Mouse (Mus musculus): ENCODE data around the gene Parl. TPM values are rescaled to one million over a fixed set of nuclear protein-coding genes. Genes with fewer than 3 reads are reported as not detected.

Gene Parl
- polyA plus RNA-seq, 1 experiment = 46.3 TPM

GRCm38 (mm10) chr16:20240468-20241414, 61.4 kb downstream of the Parl start, which contains the start of gene Map6d1:
Gene Map6d1 (minus strand): TSS chr16:20241358.
- Histone ChIP-seq H3K4me3 (ENCODE audit: control insufficient read depth, insufficient read depth, low read length) (peak within 1 kb of the TSS; percentile 55), H3K4me1 (replicated peaks; ENCODE audit: control insufficient read depth, insufficient read depth, low read length) (peaks cover 5% of the 10 kb centered on the region), H3K36me3 (ENCODE audit: control insufficient read depth, insufficient read depth, low read length) (no peaks in the 10 kb centered on the region), H3K27me3 (ENCODE audit: control insufficient read depth, insufficient read depth, low read length) (no peaks in the 10 kb centered on the region; the same call in 1 of the 2 replicates), H3K27ac (ENCODE audit: control insufficient read depth, insufficient read depth, low read length) (no peak within 1 kb of the TSS)
- 2% methylated on average over 90 of the region's 90 CpGs for WGBS
- no peak for TF ChIP-seq POLR2A (IDR thresholded peaks at IDR 0.05; ENCODE audit: control insufficient read depth, extremely low read depth, insufficient read depth, low read length, poor library complexity)
- TF ChIP-seq CTCF (IDR thresholded peaks at IDR 0.05; ENCODE audit: borderline replicate concordance, control insufficient read depth, extremely low read depth, insufficient read depth, low read length, poor library complexity) = no peak
- peak; percentile 3 for DNase-seq

GRCm38 (mm10) chr16:20238646-20239045, 63.5 kb downstream of the Parl start:
- no peak overlapping the region for H3K4me3 ChIP-seq (ENCODE audit: control insufficient read depth, insufficient read depth, low read length)
- DNase-seq = no peak
- no peaks in the 10 kb centered on the region; the same call in 1 of the 2 replicates for H3K27me3 ChIP-seq (ENCODE audit: control insufficient read depth, insufficient read depth, low read length)
- H3K36me3 ChIP-seq (ENCODE audit: control insufficient read depth, insufficient read depth, low read length) = no peaks in the 10 kb centered on the region
- TF ChIP-seq POLR2A (IDR thresholded peaks at IDR 0.05; ENCODE audit: control insufficient read depth, extremely low read depth, insufficient read depth, low read length, poor library complexity) (no peak), CTCF (IDR thresholded peaks at IDR 0.05; ENCODE audit: borderline replicate concordance, control insufficient read depth, extremely low read depth, insufficient read depth, low read length, poor library complexity) (no peak)
- H3K4me1 ChIP-seq (replicated peaks; ENCODE audit: control insufficient read depth, insufficient read depth, low read length) = peaks cover 5% of the 10 kb centered on the region
- H3K27ac ChIP-seq (ENCODE audit: control insufficient read depth, insufficient read depth, low read length) = no peak overlapping the region
- WGBS = 95% methylated on average over 4 of the region's 4 CpGs

- WGBS = 92% methylated on average over 4 of the region's 4 CpGs
- no peaks in the 10 kb centered on the region for H3K36me3 ChIP-seq (ENCODE audit: control insufficient read depth, insufficient read depth, low read length)
- no peak overlapping the region for H3K27ac ChIP-seq (ENCODE audit: control insufficient read depth, insufficient read depth, low read length)
- no peaks in the 10 kb centered on the region; the same call in 1 of the 2 replicates for H3K27me3 ChIP-seq (ENCODE audit: control insufficient read depth, insufficient read depth, low read length)
- no peak for DNase-seq
- H3K4me3 ChIP-seq (ENCODE audit: control insufficient read depth, insufficient read depth, low read length) = no peak overlapping the region
- peaks cover 5% of the 10 kb centered on the region for H3K4me1 ChIP-seq (replicated peaks; ENCODE audit: control insufficient read depth, insufficient read depth, low read length)
- TF ChIP-seq POLR2A (IDR thresholded peaks at IDR 0.05; ENCODE audit: control insufficient read depth, extremely low read depth, insufficient read depth, low read length, poor library complexity) = no peak
- no peak for TF ChIP-seq CTCF (IDR thresholded peaks at IDR 0.05; ENCODE audit: borderline replicate concordance, control insufficient read depth, extremely low read depth, insufficient read depth, low read length, poor library complexity)
Observed at GRCm38 (mm10) chr16:20237426-20237825, 64.8 kb downstream of the Parl start.

GRCm38 (mm10) chr16:20234406-20234805, 67.8 kb downstream of the Parl start:
- Histone ChIP-seq H3K27ac (ENCODE audit: control insufficient read depth, insufficient read depth, low read length) (no peak overlapping the region), H3K27me3 (ENCODE audit: control insufficient read depth, insufficient read depth, low read length) (no peaks in the 10 kb centered on the region), H3K36me3 (ENCODE audit: control insufficient read depth, insufficient read depth, low read length) (peaks cover 15% of the 10 kb centered on the region), H3K4me1 (replicated peaks; ENCODE audit: control insufficient read depth, insufficient read depth, low read length) (no peaks in the 10 kb centered on the region), H3K4me3 (ENCODE audit: control insufficient read depth, insufficient read depth, low read length) (no peak overlapping the region)
- no peak for TF ChIP-seq CTCF (IDR thresholded peaks at IDR 0.05; ENCODE audit: borderline replicate concordance, control insufficient read depth, extremely low read depth, insufficient read depth, low read length, poor library complexity)
- no peak for TF ChIP-seq POLR2A (IDR thresholded peaks at IDR 0.05; ENCODE audit: control insufficient read depth, extremely low read depth, insufficient read depth, low read length, poor library complexity)
- WGBS = 82% methylated on average over 4 of the region's 4 CpGs
- DNase-seq = no peak

Other genes starting within 250 kb of the Parl start
- 25.1 and 28.7 TPM in 2 replicates for gene Klhl24, start 204.8 kb downstream of the Parl start, polyA plus RNA-seq (2012; rRNA removed)
- 52.5 and 55.3 TPM in 2 replicates for gene Yeats2, start 161.3 kb downstream of the Parl start, polyA plus RNA-seq (2012; rRNA removed)
- gene Map6d1, start 61.0 kb downstream of the Parl start, polyA plus RNA-seq (2012; rRNA removed) = 0.11 and 0.13 TPM in 2 replicates
- gene Cyp2ab1, start 23.0 kb upstream of the Parl start, polyA plus RNA-seq (2012; rRNA removed) = 0.37 and 0.40 TPM in 2 replicates
- 244 and 275 TPM in 2 replicates for gene Abcc5, start 124.0 kb upstream of the Parl start, polyA plus RNA-seq (2012; rRNA removed)
- 40.7 and 44.7 TPM in 2 replicates for gene Eif2b5, start 196.4 kb upstream of the Parl start, polyA plus RNA-seq (2012; rRNA removed)
- 42.7 and 49.5 TPM in 2 replicates for gene Dvl3, start 214.6 kb upstream of the Parl start, polyA plus RNA-seq (2012; rRNA removed)
- 512 and 578 TPM in 2 replicates for gene Ap2m1, start 233.1 kb upstream of the Parl start, polyA plus RNA-seq (2012; rRNA removed)
- gene Abcf3, start 246.2 kb upstream of the Parl start, polyA plus RNA-seq (2012; rRNA removed) = 60.9 and 70.8 TPM in 2 replicates

Measured in thymus, adult 2 months (tissue).